Mouse (Mus musculus): ENCODE results near the gene Gpbar1. TPM values are rescaled to one million over a fixed set of nuclear protein-coding genes. Genes with fewer than 3 reads are reported as not detected.

The Gpbar1 gene
- polyA plus RNA-seq, 1 experiment, result 0.18 TPM

GRCm38 (mm10) chr1:74240311-74240710, 38.0 kb upstream of the Gpbar1 start:
- H3K4me3 ChIP-seq (replicated peaks; ENCODE audit: extremely low read depth, low read depth, low read length), result no peak overlapping the region
- H3K4me1 ChIP-seq (ENCODE audit: control insufficient read depth, insufficient read depth, low read length), result peaks cover 33% of the 10 kb centered on the region
- TF ChIP-seq POLR2A (IDR thresholded peaks at IDR 0.05; ENCODE audit: borderline replicate concordance, extremely low read depth, low read depth, low read length) (no peak), CTCF (IDR thresholded peaks at IDR 0.05; ENCODE audit: insufficient read depth, low read length) (no peak)
- DNase-seq, result no peak
- WGBS, result 19% methylated on average over 6 of the region's 6 CpGs

GRCm38 (mm10) chr1:74240832-74241231, 37.5 kb upstream of the Gpbar1 start:
- no peak overlapping the region for H3K4me3 ChIP-seq (replicated peaks; ENCODE audit: extremely low read depth, low read depth, low read length)
- DNase-seq, result no peak
- WGBS, result 25% methylated on average over 4 of the region's 4 CpGs
- TF ChIP-seq CTCF (IDR thresholded peaks at IDR 0.05; ENCODE audit: insufficient read depth, low read length), result no peak
- no peak for TF ChIP-seq POLR2A (IDR thresholded peaks at IDR 0.05; ENCODE audit: borderline replicate concordance, extremely low read depth, low read depth, low read length)
- H3K4me1 ChIP-seq (ENCODE audit: control insufficient read depth, insufficient read depth, low read length), result peaks cover 34% of the 10 kb centered on the region

- TF ChIP-seq CTCF (IDR thresholded peaks at IDR 0.05; ENCODE audit: insufficient read depth, low read length) (no peak), POLR2A (IDR thresholded peaks at IDR 0.05; ENCODE audit: borderline replicate concordance, extremely low read depth, low read depth, low read length) (no peak)
- WGBS, result 68% methylated on average over 2 of the region's 2 CpGs
- peaks cover 36% of the 10 kb centered on the region for H3K4me1 ChIP-seq (ENCODE audit: control insufficient read depth, insufficient read depth, low read length)
- no peak for DNase-seq
- no peak overlapping the region for H3K4me3 ChIP-seq (replicated peaks; ENCODE audit: extremely low read depth, low read depth, low read length)
Measured at GRCm38 (mm10) chr1:74245525-74245924, 32.8 kb upstream of the Gpbar1 start.

GRCm38 (mm10) chr1:74248799-74249198, 29.6 kb upstream of the Gpbar1 start:
- no peak for TF ChIP-seq CTCF (IDR thresholded peaks at IDR 0.05; ENCODE audit: insufficient read depth, low read length)
- no peak for TF ChIP-seq POLR2A (IDR thresholded peaks at IDR 0.05; ENCODE audit: borderline replicate concordance, extremely low read depth, low read depth, low read length)
- no peak overlapping the region for H3K4me3 ChIP-seq (replicated peaks; ENCODE audit: extremely low read depth, low read depth, low read length)
- 0% methylated on average over 1 of the region's 1 CpGs for WGBS
- H3K4me1 ChIP-seq (ENCODE audit: control insufficient read depth, insufficient read depth, low read length), result peaks cover 26% of the 10 kb centered on the region
- peak; percentile 23 for DNase-seq

GRCm38 (mm10) chr1:74249331-74249980, 28.9 kb upstream of the Gpbar1 start:
- TF ChIP-seq CTCF (IDR thresholded peaks at IDR 0.05; ENCODE audit: insufficient read depth, low read length), result no peak
- TF ChIP-seq POLR2A (IDR thresholded peaks at IDR 0.05; ENCODE audit: borderline replicate concordance, extremely low read depth, low read depth, low read length), result no peak
- WGBS, result 46% methylated on average over 5 of the region's 5 CpGs
- DNase-seq, result peak; percentile 20
- Histone ChIP-seq H3K4me1 (ENCODE audit: control insufficient read depth, insufficient read depth, low read length) (peaks cover 22% of the 10 kb centered on the region), H3K4me3 (replicated peaks; ENCODE audit: extremely low read depth, low read depth, low read length) (no peak overlapping the region)

GRCm38 (mm10) chr1:74250096-74250495, 28.3 kb upstream of the Gpbar1 start:
- DNase-seq, result no peak
- H3K4me1 ChIP-seq (ENCODE audit: control insufficient read depth, insufficient read depth, low read length), result peaks cover 19% of the 10 kb centered on the region
- WGBS, result 71% methylated on average over 4 of the region's 4 CpGs
- H3K4me3 ChIP-seq (replicated peaks; ENCODE audit: extremely low read depth, low read depth, low read length), result no peak overlapping the region
- no peak for TF ChIP-seq CTCF (IDR thresholded peaks at IDR 0.05; ENCODE audit: insufficient read depth, low read length)
- no peak for TF ChIP-seq POLR2A (IDR thresholded peaks at IDR 0.05; ENCODE audit: borderline replicate concordance, extremely low read depth, low read depth, low read length)

GRCm38 (mm10) chr1:74255704-74256345, 22.5 kb upstream of the Gpbar1 start:
- TF ChIP-seq CTCF (IDR thresholded peaks at IDR 0.05; ENCODE audit: insufficient read depth, low read length), result no peak
- Histone ChIP-seq H3K4me3 (replicated peaks; ENCODE audit: extremely low read depth, low read depth, low read length) (no peak overlapping the region), H3K4me1 (ENCODE audit: control insufficient read depth, insufficient read depth, low read length) (peaks cover under 1% of the 10 kb centered on the region; the same call in 1 of the 2 replicates)
- WGBS, result 95% methylated on average over 8 of the region's 8 CpGs
- DNase-seq, result no peak

GRCm38 (mm10) chr1:74256782-74257181, 21.6 kb upstream of the Gpbar1 start:
- H3K4me1 ChIP-seq (ENCODE audit: control insufficient read depth, insufficient read depth, low read length), result no peaks in the 10 kb centered on the region
- 68% methylated on average over 4 of the region's 4 CpGs for WGBS
- no peak for TF ChIP-seq CTCF (IDR thresholded peaks at IDR 0.05; ENCODE audit: insufficient read depth, low read length)
- no peak for TF ChIP-seq POLR2A (IDR thresholded peaks at IDR 0.05; ENCODE audit: borderline replicate concordance, extremely low read depth, low read depth, low read length)
- no peak for DNase-seq
- H3K4me3 ChIP-seq (replicated peaks; ENCODE audit: extremely low read depth, low read depth, low read length), result no peak overlapping the region

GRCm38 (mm10) chr1:74262510-74262909, 15.8 kb upstream of the Gpbar1 start:
- 55% methylated on average over 6 of the region's 6 CpGs for WGBS
- no peak for DNase-seq
- TF ChIP-seq CTCF (IDR thresholded peaks at IDR 0.05; ENCODE audit: insufficient read depth, low read length), result no peak
- no peak for TF ChIP-seq POLR2A (IDR thresholded peaks at IDR 0.05; ENCODE audit: borderline replicate concordance, extremely low read depth, low read depth, low read length)
- no peaks in the 10 kb centered on the region for H3K4me1 ChIP-seq (ENCODE audit: control insufficient read depth, insufficient read depth, low read length)
- H3K4me3 ChIP-seq (replicated peaks; ENCODE audit: extremely low read depth, low read depth, low read length), result no peak overlapping the region

- WGBS, result 83% methylated on average over 8 of the region's 8 CpGs
- no peak for TF ChIP-seq CTCF (IDR thresholded peaks at IDR 0.05; ENCODE audit: insufficient read depth, low read length)
- TF ChIP-seq POLR2A (IDR thresholded peaks at IDR 0.05; ENCODE audit: borderline replicate concordance, extremely low read depth, low read depth, low read length), result no peak
- DNase-seq, result no peak
- Histone ChIP-seq H3K4me3 (replicated peaks; ENCODE audit: extremely low read depth, low read depth, low read length) (no peak overlapping the region), H3K4me1 (ENCODE audit: control insufficient read depth, insufficient read depth, low read length) (no peaks in the 10 kb centered on the region)
Measured at GRCm38 (mm10) chr1:74268750-74269149, 9.6 kb upstream of the Gpbar1 start.
